ENCODE assay signal across 29 mouse cellular contexts in genomic region chr5:35441411-35441810, GRCm38 (mm10). TPM values are rescaled to one million over a fixed set of nuclear protein-coding genes. Genes with fewer than 3 reads are reported as not detected.
A peak's percentile ranks its signal among the peaks of the same experiment; 100 is the strongest.
DNase-seq lines count a peak whose midpoint lies in the region; ATAC-seq lines count a peak whose summit lies in the region.
"Had no signal": no experiment of that assay in that cellular context is flagged by ENCODE, and none has a peak within 500 bp of the region (broad histone marks: within the 10 kb centered on the region; RNA-seq: fewer than 3 reads in every experiment).

No protein-coding gene starts in this region.

- WGBS in kidney, embryonic 16.5 days, result 58% methylated on average over 9 of the region's 9 CpGs

- peak; percentile 42 for DNase-seq in kidney, adult 11 months
- DNase-seq in kidney, postnatal 4 days, result no peak
- DNase-seq in kidney, adult 8-10 months, result peak; percentile 41 to 50
- peak; percentile 22 for DNase-seq in kidney, postnatal 14 days
- DNase-seq: adrenal gland, adult 8-10 months; adrenal gland, postnatal 25 days; cerebellum, adult 11-12 months; cerebellum, adult 8-10 months; cerebellum, postnatal 10 days; cerebellum, postnatal 36 days; embryo, embryonic 11 days; gastrocnemius, postnatal 10 days; gastrocnemius, postnatal 36 days; heart, adult 2 months; heart, postnatal 14 days; heart, postnatal 4 days had no signal

- no peaks in the 10 kb centered on the region for H3K4me1 ChIP-seq in kidney, embryonic 16.5 days (ENCODE audit: insufficient read depth, low read length)
- H3K4me1 ChIP-seq: embryonic facial prominence, embryonic 13.5 days; heart, embryonic 10.5 days; heart, embryonic 13.5 days had no signal

- H3K9ac ChIP-seq in kidney, embryonic 16.5 days (replicated peaks; ENCODE audit: low read length), result no peak overlapping the region
- H3K9ac ChIP-seq: embryonic facial prominence, embryonic 13.5 days; forebrain, embryonic 13.5 days; heart, embryonic 13.5 days; hindbrain, embryonic 14.5 days had no signal

- no peak overlapping the region for H3K4me2 ChIP-seq in kidney, embryonic 16.5 days (replicated peaks; ENCODE audit: low read depth, low read length)
- H3K4me2 ChIP-seq: embryonic facial prominence, embryonic 13.5 days; forebrain, embryonic 13.5 days; heart, embryonic 13.5 days; hindbrain, embryonic 14.5 days had no signal

- H3K36me3 ChIP-seq in kidney, embryonic 16.5 days (ENCODE audit: insufficient read depth, low read length), result no peaks in the 10 kb centered on the region
- H3K36me3 ChIP-seq: embryonic facial prominence, embryonic 10.5 days; embryonic facial prominence, embryonic 13.5 days; heart, embryonic 10.5 days; heart, embryonic 13.5 days had no signal

- H3K27me3 ChIP-seq in kidney, embryonic 16.5 days (ENCODE audit: insufficient read depth, low read length), result no peaks in the 10 kb centered on the region
- H3K27me3 ChIP-seq: embryonic facial prominence, embryonic 13.5 days; forebrain, embryonic 13.5 days had no signal

- no peaks in the 10 kb centered on the region for H3K9me3 ChIP-seq in kidney, embryonic 16.5 days (ENCODE audit: low read length)
- H3K9me3 ChIP-seq: forebrain, embryonic 13.5 days had no signal

- H3K4me3 ChIP-seq in kidney, embryonic 16.5 days (ENCODE audit: low read length), result no peak overlapping the region
- H3K4me3 ChIP-seq: embryonic facial prominence, embryonic 10.5 days; embryonic facial prominence, embryonic 13.5 days; erythroblast, embryonic 14.5 days; forebrain, embryonic 13.5 days; heart, adult 2 months; heart, embryonic 10.5 days; heart, embryonic 13.5 days had no signal

- no peak overlapping the region for H3K27ac ChIP-seq in kidney, embryonic 16.5 days (ENCODE audit: low read length)
- H3K27ac ChIP-seq: embryonic facial prominence, embryonic 10.5 days; embryonic facial prominence, embryonic 13.5 days; forebrain, embryonic 13.5 days; heart, adult 2 months; heart, embryonic 10.5 days; heart, embryonic 13.5 days; hindbrain, embryonic 14.5 days had no signal

- ATAC-seq in kidney, embryonic 16.5 days (ENCODE audit: low FRiP score, low TSS enrichment), result no peak
- no peak for ATAC-seq in inflammation-experienced regulatory T-cells, adult 6 months
- ATAC-seq: activated CD4-positive, CD25-positive, alpha-beta regulatory T cell, adult 4 months; forebrain, embryonic 13.5 days; forebrain, embryonic 16.5 days had no signal

RNA-seq across cellular contexts. Expression of gene Hmx1, which starts 52.5 kb away (rescaled TPM):
- polyA plus RNA-seq in kidney, embryonic 16.5 days (2015; fragmentation: Nextera tagmentation; extraction: Ambion mirVana), result 0.19 TPM in 1 of 2 replicates, not detected in the other
- polyA plus RNA-seq in inflammation-experienced regulatory T-cells, adult 6 months (2017; shearing (Covaris generic)), result not detected
- polyA plus RNA-seq: activated CD4-positive, CD25-positive, alpha-beta regulatory T cell, adult 4 months; cortical plate, adult 2 months; erythroblast, embryonic 14.5 days; forebrain, embryonic 13.5 days; forebrain, embryonic 16.5 days; heart, adult 2 months; heart, embryonic 16.5 days; hindbrain, embryonic 14.5 days had no signal

Comparison
In these comparisons a context has a peak if more than half of its experiments do, and no peak if none do; other contexts are left out.
1. DNase-seq: peak in kidney, adult 11 months (single experiment), kidney, adult 8-10 months (2 of 2) and kidney, postnatal 14 days (single experiment); none in kidney, postnatal 4 days (0 of 2).